Mouse (Mus musculus): ENCODE data around the gene Slc45a3.

Slc45a3 gene

DNA sequence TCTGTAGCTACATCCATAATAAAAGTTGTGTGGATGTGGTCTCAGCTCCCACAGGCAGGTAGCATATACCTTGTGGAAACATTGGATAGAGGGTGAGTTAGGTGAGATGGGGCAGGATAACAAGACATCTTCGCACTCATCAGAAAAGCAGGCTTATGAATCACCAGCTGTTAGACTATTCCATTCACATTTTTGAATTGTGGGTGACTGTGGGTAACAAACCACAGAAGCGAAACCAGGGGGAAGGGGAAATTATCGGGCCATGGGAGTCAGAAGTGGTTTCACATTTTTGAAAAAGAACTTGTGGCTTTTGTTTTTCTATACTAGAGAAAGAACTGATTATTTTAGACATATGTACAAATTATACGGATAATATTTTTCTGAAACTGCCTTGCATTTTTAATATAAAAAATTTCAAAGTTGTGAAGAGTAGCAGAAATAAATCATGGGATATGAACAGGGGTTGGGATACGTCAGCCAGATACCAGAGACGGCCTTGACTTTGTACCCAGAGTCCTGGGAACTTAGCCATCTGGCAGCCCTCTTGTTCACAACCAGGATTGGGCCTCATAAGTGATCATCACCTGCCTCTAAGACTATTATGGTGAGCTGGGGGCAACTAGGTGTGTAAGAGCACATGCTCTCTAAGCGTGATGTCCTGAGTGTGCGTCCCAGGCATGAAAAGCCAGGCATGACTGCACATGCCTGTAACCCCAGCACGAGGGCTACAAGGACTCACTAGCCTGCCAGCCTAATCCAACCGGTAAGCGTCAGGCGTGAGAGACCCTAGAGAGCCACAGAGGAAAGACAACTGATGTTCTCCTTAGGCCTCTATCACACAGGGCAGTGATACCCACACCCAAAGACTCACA, 30.6 kb downstream of the Slc45a3 start:
- in situ Hi-C loops (cut with MboI, MseI), result loop anchor here (10.0 kb wide), 1 partner anchor 111 kb away; no protein-coding TSS in a partner anchor

DNA sequence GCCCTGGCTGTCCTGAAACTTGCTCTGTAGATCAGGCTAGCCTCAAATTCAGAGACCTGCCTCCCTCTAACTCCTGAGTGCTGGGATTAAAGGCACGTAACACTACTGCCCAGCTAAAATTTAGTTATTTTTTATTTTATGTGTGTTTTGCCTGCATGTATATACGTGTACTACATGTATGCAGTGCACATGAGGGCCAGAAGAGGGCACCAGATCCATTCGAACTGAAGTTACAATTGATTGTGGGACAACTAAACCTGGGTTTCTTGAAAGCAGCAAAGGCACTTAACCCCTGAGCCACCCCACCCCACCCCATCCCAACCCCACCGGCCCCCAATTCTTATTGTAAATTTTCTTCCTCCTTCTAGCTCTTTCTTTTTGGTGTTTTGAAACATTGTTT, 32.3 kb downstream of the Slc45a3 start:
- in situ Hi-C loops (cut with MboI, MseI), result loop anchor here (5.0 to 10.0 kb wide), 3 partner anchors 47 to 162 kb away; no protein-coding TSS in a partner anchor

GRCm38 (mm10) chr1:132000506-132000905, 37.7 kb downstream of the Slc45a3 start:
- in situ Hi-C loops (cut with MboI, MseI), result loop anchor here (25.0 kb wide), 1 partner anchor 1013 kb away; no protein-coding TSS in a partner anchor

- in situ Hi-C loops (cut with MboI, MseI), result loop anchor here (25.0 kb wide), 1 partner anchor 1015 kb away; no protein-coding TSS in a partner anchor
These were observed 39.1 kb downstream of the Slc45a3 start for GRCm38 (mm10) chr1:132001880-132002330.

DNA sequence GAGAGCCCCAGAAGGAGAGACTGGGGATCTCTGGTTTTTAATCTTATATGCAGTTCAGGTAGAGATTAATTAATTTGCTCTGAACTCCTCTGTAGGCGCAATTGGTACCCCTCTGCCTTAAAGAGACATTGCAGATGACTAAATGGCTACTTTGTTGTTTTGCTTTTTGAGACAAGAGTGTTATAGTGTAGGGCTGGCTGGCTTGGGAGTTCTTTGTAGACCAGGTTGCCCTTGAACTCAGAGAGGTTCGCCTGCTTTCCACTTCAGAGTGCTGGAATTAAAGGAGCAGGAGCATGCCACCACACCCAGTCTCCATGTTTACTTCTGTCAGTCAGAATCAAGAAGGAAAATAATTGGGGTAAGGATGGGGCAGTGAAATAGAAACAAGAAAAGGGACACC, 40.3 kb downstream of the Slc45a3 start:
- in situ Hi-C loops (cut with MboI, MseI), result loop anchor here (25.0 kb wide), 1 partner anchor 1016 kb away; no protein-coding TSS in a partner anchor

- in situ Hi-C loops (cut with MboI, MseI), result loop anchor here (25.0 kb wide), 1 partner anchor 1017 kb away; no protein-coding TSS in a partner anchor
These were observed 41.0 kb downstream of the Slc45a3 start for GRCm38 (mm10) chr1:132003817-132004216.

GRCm38 (mm10) chr1:132004574-132005180, 41.9 kb downstream of the Slc45a3 start:
- in situ Hi-C loops (cut with MboI, MseI), result loop anchor here (25.0 kb wide), 1 partner anchor 1017 kb away; no protein-coding TSS in a partner anchor

DNA sequence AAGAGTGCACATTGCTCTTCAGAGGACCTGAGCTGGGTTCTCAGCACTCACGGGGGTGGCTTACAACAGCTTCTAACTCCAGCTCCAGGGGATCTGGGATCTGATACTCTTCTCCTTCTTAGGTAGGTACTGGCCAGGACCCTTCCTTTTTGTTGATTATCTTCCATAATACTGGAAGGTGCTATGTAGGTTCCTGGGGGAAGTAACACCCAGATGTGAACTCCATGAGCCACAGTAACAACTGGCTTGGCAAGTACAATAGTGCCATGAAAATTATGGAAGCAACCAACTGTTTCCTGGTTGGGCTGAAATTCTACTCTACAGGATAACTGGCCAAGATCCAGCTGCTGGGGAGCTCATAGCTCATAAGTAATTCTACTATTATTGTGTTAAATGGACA, 42.7 kb downstream of the Slc45a3 start:
- in situ Hi-C loops (cut with MboI, MseI), result loop anchor here (25.0 kb wide), 1 partner anchor 1018 kb away; no protein-coding TSS in a partner anchor

GRCm38 (mm10) chr1:132006046-132006445, 43.3 kb downstream of the Slc45a3 start:
- in situ Hi-C loops (cut with MboI, MseI), result loop anchor here (25.0 kb wide), 1 partner anchor 1019 kb away; no protein-coding TSS in a partner anchor

GRCm38 (mm10) chr1:132006721-132007120, 44.0 kb downstream of the Slc45a3 start:
- in situ Hi-C loops (cut with MboI, MseI), result loop anchor here (25.0 kb wide), 1 partner anchor 1019 kb away; no protein-coding TSS in a partner anchor

- in situ Hi-C loops (cut with MboI, MseI), result loop anchor here (25.0 kb wide), 1 partner anchor 1020 kb away; no protein-coding TSS in a partner anchor
These were observed 44.6 kb downstream of the Slc45a3 start, which contains the start of gene Elk4 for GRCm38 (mm10) chr1:132007282-132007815. Gene Elk4, plus strand, starts transcription at chr1:132007607.

- in situ Hi-C loops (cut with MboI, MseI), result loop anchor here (25.0 kb wide), 1 partner anchor 1021 kb away; no protein-coding TSS in a partner anchor
These were observed 45.4 kb downstream of the Slc45a3 start for GRCm38 (mm10) chr1:132007828-132008827.

DNA sequence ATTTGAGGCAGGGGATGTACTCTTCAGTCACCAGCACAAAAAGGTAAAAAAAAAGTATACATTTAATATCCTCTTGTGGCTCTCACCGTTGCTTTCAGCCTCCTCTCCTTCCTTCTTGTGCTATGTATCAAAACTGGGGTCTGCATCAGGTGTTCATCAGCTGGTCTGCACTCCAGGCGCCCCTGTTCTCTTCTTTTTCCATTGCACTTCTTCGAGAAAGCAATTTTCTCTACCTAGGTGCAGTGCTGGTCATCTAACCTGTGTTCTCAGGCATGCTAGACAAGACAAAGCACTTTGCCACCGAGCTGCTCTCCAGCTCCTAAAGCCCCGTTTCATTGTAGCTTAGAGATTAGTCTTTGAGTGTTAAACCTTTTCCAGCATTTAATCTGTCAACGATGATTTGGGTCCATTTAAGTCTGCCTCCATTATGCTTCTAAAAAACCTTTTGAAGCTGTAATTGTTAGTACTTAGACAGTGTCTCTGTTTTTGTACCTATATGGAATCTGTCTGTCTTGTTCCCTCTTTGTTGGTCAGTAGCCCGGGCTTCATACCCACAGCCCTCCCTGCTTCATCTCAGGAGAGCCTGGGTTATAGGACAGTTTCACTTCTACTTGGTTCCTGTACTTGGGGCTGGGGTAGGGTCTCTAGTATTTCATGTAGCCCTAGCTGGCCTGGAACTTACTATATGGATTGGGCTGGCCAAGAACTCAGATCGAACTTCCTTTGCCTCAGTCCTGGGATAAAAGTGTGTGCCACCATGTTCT, 46.3 kb downstream of the Slc45a3 start:
- in situ Hi-C loops (cut with MboI, MseI), result loop anchor here (25.0 kb wide), 1 partner anchor 1022 kb away; no protein-coding TSS in a partner anchor

DNA sequence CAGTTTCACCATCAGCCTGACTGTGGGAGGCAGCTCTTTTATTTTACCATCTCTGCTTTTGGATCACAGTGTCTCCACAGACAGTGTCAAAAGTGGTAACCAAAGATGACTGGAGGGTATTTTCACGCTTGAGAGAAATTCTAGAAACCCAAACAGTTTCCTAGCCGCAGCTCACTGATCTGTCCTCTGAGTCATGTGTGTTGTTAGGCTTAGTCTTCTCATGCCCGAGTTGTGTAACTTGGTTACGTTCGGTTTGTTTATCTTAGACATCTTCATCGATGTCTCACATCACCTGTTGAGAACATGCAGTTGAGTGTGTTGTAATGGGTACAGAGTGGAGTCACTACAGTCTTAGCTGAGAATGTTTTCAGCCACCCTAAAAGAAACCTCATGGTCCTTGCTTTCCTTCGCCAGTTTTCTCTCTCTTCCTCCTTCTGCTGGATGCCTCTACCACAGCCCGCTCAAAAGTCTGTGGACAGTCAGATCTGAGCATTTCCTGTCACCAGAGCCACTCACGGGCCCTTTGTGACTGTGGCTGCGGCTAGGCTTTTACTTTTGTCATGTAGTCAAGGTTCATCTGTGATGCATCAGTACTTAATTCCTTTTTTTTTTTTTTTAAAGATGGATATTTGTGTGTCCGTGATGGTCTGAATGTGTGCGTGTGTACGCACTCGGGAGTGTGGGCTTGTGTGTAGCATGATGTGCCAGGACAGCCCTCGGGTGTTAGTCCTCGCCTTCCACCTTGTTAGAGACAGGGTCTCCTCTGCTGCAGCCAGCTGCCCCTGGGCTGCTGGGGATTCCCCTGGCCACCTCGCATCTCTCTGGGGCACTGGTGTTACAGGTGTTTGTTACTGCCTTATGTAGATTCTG, 48.1 kb downstream of the Slc45a3 start:
- in situ Hi-C loops (cut with MboI, MseI), result loop anchor here (10.0 to 25.0 kb wide), 2 partner anchors 1024 to 1296 kb away; partner anchors contain the start of genes Gm29427 and Yod1

- in situ Hi-C loops (cut with MboI, MseI), result loop anchor here (10.0 to 25.0 kb wide), 2 partner anchors 1024 to 1297 kb away; partner anchors contain the start of genes Gm29427 and Yod1
These were observed 49.0 kb downstream of the Slc45a3 start for GRCm38 (mm10) chr1:132011785-132012184.

GRCm38 (mm10) chr1:132012861-132013260, 50.1 kb downstream of the Slc45a3 start:
- in situ Hi-C loops (cut with MboI, MseI), result loop anchor here (10.0 to 25.0 kb wide), 2 partner anchors 1026 to 1298 kb away; partner anchors contain the start of genes Gm29427 and Yod1

GRCm38 (mm10) chr1:132014800-132015199, 52.0 kb downstream of the Slc45a3 start:
- in situ Hi-C loops (cut with MboI, MseI), result loop anchor here (10.0 to 25.0 kb wide), 2 partner anchors 1027 to 1300 kb away; partner anchors contain the start of genes Gm29427 and Yod1

GRCm38 (mm10) chr1:132016691-132017090, 53.9 kb downstream of the Slc45a3 start:
- in situ Hi-C loops (cut with MboI, MseI), result loop anchor here (10.0 to 25.0 kb wide), 2 partner anchors 1029 to 1302 kb away; partner anchors contain the start of genes Gm29427 and Yod1

Data from T-helper 2 cell (primary cell).